Mouse (Mus musculus): ENCODE results near the gene 2900026A02Rik. TPM values are rescaled to one million over a fixed set of nuclear protein-coding genes. Genes with fewer than 3 reads are reported as not detected.
"Not testable (repeated sequence)": the region's sequence is repeated elsewhere in the genome, so short reads cannot be mapped to it uniquely, and the experiment has no call there.

The 2900026A02Rik gene
- polyA plus RNA-seq, 1 experiment, result 2.2 TPM

DNA sequence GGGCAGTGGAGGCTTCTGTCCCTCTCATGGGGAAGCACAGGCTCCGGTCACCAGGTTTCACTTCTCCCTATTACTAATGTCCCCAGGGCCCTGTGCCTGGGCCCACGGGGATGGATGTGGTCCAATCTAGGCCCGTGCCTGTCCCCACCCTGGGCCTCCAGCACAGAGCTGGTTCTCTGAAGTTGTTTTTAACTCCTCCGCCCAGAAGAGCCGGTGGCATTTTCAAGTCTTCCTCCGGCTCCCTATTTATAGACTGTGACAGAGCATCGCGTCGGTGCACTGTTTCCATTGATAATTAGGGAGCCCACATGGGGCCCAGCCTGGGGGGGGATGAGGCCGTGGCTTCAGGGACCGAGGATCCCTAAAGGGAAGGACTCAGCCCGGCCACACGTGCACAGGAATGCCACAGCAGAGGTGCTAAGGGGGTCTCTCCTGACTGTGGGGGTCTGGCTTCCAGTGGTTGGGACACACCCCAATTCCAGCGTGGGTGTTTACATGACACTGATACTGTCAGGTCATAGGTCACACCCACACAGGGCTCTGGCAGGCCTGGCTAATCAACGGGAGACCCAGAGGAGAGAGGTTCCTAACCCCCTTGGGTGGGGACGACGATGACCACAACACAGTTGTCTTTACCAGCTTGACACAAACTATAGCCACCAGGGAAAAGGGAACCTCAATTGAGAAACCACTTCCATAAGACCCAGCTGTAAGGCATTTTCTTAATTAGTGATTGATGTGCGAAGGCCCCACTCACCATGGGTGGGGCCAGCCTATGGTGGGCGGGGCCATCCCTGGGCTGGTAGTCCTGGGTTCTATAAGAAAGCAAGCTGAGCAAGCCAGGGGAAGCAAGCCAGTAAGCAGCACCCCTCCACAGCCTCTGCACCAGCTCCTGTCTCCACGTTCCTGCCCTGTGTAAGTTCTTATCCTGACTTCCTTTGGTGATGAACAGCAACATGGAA is 106.5 kb downstream of the 2900026A02Rik start:
- TF ChIP-seq POLR2A (IDR thresholded peaks at IDR 0.05; ENCODE audit: control insufficient read depth, low read depth, low read length) (no peak), CTCF (IDR thresholded peaks at IDR 0.05; ENCODE audit: control insufficient read depth, insufficient read depth, insufficient replicate concordance, low read depth, low read length) (no peak)
- H3K27ac ChIP-seq (ENCODE audit: control insufficient read depth, insufficient read depth, low read depth, low read length), result no peak overlapping the region
- no peaks in the 10 kb centered on the region for H3K36me3 ChIP-seq (ENCODE audit: control insufficient read depth, insufficient read depth, low read length)
- H3K4me3 ChIP-seq (ENCODE audit: control insufficient read depth, low read depth, low read length), result no peak overlapping the region
- no peaks in the 10 kb centered on the region; the same call in 1 of the 2 replicates for H3K4me1 ChIP-seq (ENCODE audit: control insufficient read depth, insufficient read depth, low read length)
- no peaks in the 10 kb centered on the region for H3K27me3 ChIP-seq (ENCODE audit: control insufficient read depth, insufficient read depth, low read length)

DNA sequence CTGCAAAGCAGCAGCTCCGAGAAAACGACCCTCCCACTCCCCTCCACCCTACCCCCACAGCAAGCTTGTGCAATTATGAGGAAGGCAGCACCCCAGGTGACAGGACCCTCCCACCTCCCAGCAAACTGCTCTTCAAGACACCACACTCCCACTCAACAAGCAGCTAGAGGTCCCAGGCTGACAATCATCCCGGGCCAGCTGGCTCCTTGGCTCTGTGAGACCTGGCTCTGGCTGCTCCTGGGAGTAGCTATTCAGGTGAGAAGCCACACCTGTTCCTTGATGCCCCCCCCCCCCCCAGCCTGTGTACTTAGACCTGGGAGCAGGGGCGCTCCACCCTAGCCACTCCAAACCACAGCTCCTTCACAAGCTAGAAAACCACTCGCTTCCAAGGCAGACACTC is 107.9 kb downstream of the 2900026A02Rik start:
- TF ChIP-seq CTCF (IDR thresholded peaks at IDR 0.05; ENCODE audit: control insufficient read depth, insufficient read depth, insufficient replicate concordance, low read depth, low read length), result no peak
- no peak for TF ChIP-seq POLR2A (IDR thresholded peaks at IDR 0.05; ENCODE audit: control insufficient read depth, low read depth, low read length)
- Histone ChIP-seq H3K27ac (ENCODE audit: control insufficient read depth, insufficient read depth, low read depth, low read length) (no peak overlapping the region), H3K27me3 (ENCODE audit: control insufficient read depth, insufficient read depth, low read length) (no peaks in the 10 kb centered on the region), H3K4me3 (ENCODE audit: control insufficient read depth, low read depth, low read length) (peak overlapping the region; percentile 13), H3K36me3 (ENCODE audit: control insufficient read depth, insufficient read depth, low read length) (no peaks in the 10 kb centered on the region), H3K4me1 (ENCODE audit: control insufficient read depth, insufficient read depth, low read length) (no peaks in the 10 kb centered on the region; the same call in 1 of the 2 replicates)

DNA sequence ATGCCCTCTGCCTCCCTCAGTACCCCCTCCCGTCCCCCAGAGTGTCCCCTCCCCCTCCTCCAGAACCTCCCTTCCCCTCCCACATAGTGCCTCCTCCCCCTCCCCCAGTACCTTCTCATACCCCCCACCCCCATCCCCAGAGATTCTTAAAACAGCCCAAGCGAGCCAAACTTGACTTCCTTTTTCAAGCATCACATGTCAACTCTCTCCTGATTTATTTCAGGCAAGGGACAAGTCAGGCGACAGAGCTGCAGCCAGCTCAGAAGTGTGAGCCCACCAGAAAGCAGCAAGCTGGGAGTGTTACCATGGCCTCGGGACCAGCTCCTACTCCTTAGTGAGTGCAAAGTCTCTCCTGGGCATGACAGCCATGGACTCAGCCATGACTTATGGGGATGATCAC is 109.7 kb downstream of the 2900026A02Rik start:
- Histone ChIP-seq H3K4me1 (ENCODE audit: control insufficient read depth, insufficient read depth, low read length) (no peaks in the 10 kb centered on the region; the same call in 1 of the 2 replicates), H3K4me3 (ENCODE audit: control insufficient read depth, low read depth, low read length) (no peak overlapping the region), H3K36me3 (ENCODE audit: control insufficient read depth, insufficient read depth, low read length) (no peaks in the 10 kb centered on the region), H3K27me3 (ENCODE audit: control insufficient read depth, insufficient read depth, low read length) (no peaks in the 10 kb centered on the region), H3K27ac (ENCODE audit: control insufficient read depth, insufficient read depth, low read depth, low read length) (no peak overlapping the region)
- no peak for TF ChIP-seq CTCF (IDR thresholded peaks at IDR 0.05; ENCODE audit: control insufficient read depth, insufficient read depth, insufficient replicate concordance, low read depth, low read length)
- TF ChIP-seq POLR2A (IDR thresholded peaks at IDR 0.05; ENCODE audit: control insufficient read depth, low read depth, low read length), result no peak

DNA sequence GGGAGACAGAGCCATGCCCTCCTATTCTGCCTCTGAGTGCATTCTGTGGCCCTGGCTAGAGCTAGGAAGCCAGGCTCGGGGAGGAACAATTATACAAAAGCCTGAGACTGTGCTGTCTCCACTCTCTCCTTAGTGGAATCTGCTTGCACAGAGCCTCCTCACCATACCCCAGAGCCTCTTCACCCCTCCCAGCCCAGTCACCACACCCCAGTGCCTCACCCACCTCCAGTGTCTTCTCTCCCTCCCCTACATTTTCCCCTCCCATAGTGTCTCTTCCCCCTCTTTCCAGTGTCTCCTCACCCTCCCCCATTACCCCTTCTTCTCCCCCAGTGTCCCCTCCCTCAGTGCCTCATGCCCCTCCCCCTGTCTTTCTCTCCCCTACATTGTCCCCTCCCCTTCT is 110.1 kb downstream of the 2900026A02Rik start:
- H3K4me3 ChIP-seq (ENCODE audit: control insufficient read depth, low read depth, low read length), result no peak overlapping the region
- TF ChIP-seq POLR2A (IDR thresholded peaks at IDR 0.05; ENCODE audit: control insufficient read depth, low read depth, low read length) (no peak), CTCF (IDR thresholded peaks at IDR 0.05; ENCODE audit: control insufficient read depth, insufficient read depth, insufficient replicate concordance, low read depth, low read length) (no peak)
- H3K4me1 ChIP-seq (ENCODE audit: control insufficient read depth, insufficient read depth, low read length), result no peaks in the 10 kb centered on the region; the same call in 1 of the 2 replicates
- no peak overlapping the region for H3K27ac ChIP-seq (ENCODE audit: control insufficient read depth, insufficient read depth, low read depth, low read length)
- no peaks in the 10 kb centered on the region for H3K36me3 ChIP-seq (ENCODE audit: control insufficient read depth, insufficient read depth, low read length)
- H3K27me3 ChIP-seq (ENCODE audit: control insufficient read depth, insufficient read depth, low read length), result no peaks in the 10 kb centered on the region

- H3K27me3 ChIP-seq (ENCODE audit: control insufficient read depth, insufficient read depth, low read length); H3K27ac ChIP-seq (ENCODE audit: control insufficient read depth, insufficient read depth, low read depth, low read length); H3K4me1 ChIP-seq (ENCODE audit: control insufficient read depth, insufficient read depth, low read length); H3K36me3 ChIP-seq (ENCODE audit: control insufficient read depth, insufficient read depth, low read length); H3K4me3 ChIP-seq (ENCODE audit: control insufficient read depth, low read depth, low read length): not testable (repeated sequence)
Measured at GRCm38 (mm10) chr5:113109651-113110050, 111.4 kb downstream of the 2900026A02Rik start.

DNA sequence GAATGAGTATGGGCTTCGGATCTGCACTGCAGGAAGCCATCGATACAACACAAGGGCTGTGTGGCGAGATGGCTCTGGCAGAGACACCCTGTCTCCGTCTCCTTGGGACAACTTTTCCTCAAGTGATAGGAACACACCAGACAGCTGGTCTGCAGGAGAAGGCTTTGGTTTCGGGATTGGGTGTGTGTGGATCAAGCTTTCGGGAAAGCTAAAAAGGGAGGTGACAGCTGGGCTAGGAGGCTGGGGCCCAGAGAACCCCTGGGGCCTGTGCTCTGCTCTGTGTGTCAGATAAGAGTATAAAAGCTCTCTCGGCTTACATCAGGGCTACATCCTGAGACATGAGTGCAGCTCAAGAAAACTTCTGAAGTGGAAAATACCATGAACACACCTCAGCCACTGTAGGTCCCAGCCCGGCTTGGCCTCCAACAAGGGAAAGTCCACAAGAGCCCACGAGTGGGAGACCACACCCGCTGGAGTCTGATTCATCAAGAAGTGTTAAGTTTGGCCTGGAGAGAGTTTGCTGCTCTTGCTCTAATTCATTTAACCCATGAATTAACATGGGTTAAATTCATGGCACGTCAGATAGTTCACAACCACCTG is 112.8 kb downstream of the 2900026A02Rik start:
- Histone ChIP-seq H3K27ac (ENCODE audit: control insufficient read depth, insufficient read depth, low read depth, low read length) (no peak overlapping the region), H3K36me3 (ENCODE audit: control insufficient read depth, insufficient read depth, low read length) (no peaks in the 10 kb centered on the region), H3K4me3 (ENCODE audit: control insufficient read depth, low read depth, low read length) (no peak overlapping the region), H3K27me3 (ENCODE audit: control insufficient read depth, insufficient read depth, low read length) (no peaks in the 10 kb centered on the region), H3K4me1 (ENCODE audit: control insufficient read depth, insufficient read depth, low read length) (no peaks in the 10 kb centered on the region; the same call in 1 of the 2 replicates)
- no peak for TF ChIP-seq CTCF (IDR thresholded peaks at IDR 0.05; ENCODE audit: control insufficient read depth, insufficient read depth, insufficient replicate concordance, low read depth, low read length)
- TF ChIP-seq POLR2A (IDR thresholded peaks at IDR 0.05; ENCODE audit: control insufficient read depth, low read depth, low read length), result no peak

DNA sequence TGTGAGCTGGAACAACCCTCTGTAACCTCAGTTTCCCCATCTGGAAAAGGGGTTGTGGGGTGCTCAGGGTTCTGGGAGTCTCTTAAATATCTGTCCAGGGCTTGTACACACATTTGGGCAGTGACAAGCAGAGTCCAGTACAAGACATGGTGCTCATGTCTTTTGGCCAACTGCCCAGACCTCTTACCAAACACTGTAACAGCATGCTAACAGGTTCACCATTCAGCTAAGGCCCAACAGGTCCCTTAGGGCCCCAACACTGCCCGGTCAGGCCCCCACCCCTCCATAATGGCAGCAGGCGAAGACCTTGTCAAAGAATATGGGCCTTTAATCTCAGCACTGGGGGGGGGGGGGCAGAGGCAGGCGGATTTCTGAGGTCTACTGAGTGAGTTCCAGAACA is 113.3 kb downstream of the 2900026A02Rik start:
- H3K36me3 ChIP-seq (ENCODE audit: control insufficient read depth, insufficient read depth, low read length), result no peaks in the 10 kb centered on the region
- H3K27ac ChIP-seq (ENCODE audit: control insufficient read depth, insufficient read depth, low read depth, low read length), result no peak overlapping the region
- no peaks in the 10 kb centered on the region for H3K27me3 ChIP-seq (ENCODE audit: control insufficient read depth, insufficient read depth, low read length)
- no peaks in the 10 kb centered on the region; the same call in 1 of the 2 replicates for H3K4me1 ChIP-seq (ENCODE audit: control insufficient read depth, insufficient read depth, low read length)
- TF ChIP-seq CTCF (IDR thresholded peaks at IDR 0.05; ENCODE audit: control insufficient read depth, insufficient read depth, insufficient replicate concordance, low read depth, low read length) (no peak), POLR2A (IDR thresholded peaks at IDR 0.05; ENCODE audit: control insufficient read depth, low read depth, low read length) (no peak)
- H3K4me3 ChIP-seq (ENCODE audit: control insufficient read depth, low read depth, low read length), result no peak overlapping the region

Measured in testis, adult 2 months (tissue).